Mouse (Mus musculus): ENCODE results near the gene Bcl11a. TPM values are rescaled to one million over a fixed set of nuclear protein-coding genes. Genes with fewer than 3 reads are reported as not detected.

Gene Bcl11a
- total RNA-seq, 1 experiment from 2014 or later = 7.5 TPM

DNA sequence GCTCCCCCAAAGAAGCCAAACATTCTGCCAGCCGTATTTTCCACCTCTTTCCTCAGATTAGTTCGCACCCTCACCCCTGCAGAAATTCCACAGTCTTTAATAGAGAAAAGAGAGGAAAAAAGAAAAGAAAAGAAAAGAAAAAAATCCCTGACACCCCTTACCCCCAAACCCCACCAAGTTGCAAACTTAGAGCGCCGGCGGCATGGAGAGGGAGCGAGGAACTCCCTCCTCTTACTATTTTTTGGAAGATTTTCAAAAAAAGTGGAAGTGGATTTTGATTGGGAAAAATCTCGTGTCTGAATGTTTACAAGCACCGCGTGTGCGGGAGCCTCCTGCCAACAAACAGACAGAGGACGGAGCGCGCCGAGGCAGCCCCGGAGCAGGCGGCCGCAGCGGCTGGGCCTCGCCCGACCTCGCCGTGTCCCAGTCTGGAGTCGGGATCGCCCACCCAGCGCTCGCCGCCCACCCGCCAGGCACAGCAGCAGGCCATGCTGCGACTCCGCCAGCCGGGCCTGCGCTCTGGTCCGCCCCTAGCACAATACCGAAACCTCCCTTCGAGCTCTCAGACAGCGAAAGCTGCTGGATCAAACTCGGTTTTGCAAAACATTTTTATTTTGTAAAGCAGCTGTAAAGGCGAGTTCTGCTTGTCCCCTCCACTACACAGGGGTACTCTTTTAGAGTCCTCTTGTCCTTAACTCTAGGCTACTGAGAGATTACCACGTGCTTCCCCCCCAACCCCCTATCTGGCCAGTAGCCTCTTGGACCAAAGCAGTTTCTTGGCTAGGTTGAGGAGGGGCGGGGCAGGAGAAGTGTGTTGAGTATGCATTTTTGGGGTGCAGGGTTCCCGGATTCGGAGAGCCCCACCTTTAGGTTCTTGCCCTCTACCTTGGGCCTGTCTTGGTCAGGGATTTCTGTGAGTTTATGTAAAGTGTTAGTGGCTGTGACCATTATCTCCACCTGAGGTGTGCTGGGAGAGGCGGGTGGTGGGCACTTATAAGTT lies 1.8 kb downstream of the Bcl11a start:
- peak; percentile 42 for DNase-seq

- DNase-seq = peak; percentile 48
Observed at GRCm38 (mm10) chr11:24080541-24080940, 2.7 kb downstream of the Bcl11a start.

- DNase-seq = peak; percentile 60
Observed at GRCm38 (mm10) chr11:24081016-24081686, 3.3 kb downstream of the Bcl11a start.

DNA sequence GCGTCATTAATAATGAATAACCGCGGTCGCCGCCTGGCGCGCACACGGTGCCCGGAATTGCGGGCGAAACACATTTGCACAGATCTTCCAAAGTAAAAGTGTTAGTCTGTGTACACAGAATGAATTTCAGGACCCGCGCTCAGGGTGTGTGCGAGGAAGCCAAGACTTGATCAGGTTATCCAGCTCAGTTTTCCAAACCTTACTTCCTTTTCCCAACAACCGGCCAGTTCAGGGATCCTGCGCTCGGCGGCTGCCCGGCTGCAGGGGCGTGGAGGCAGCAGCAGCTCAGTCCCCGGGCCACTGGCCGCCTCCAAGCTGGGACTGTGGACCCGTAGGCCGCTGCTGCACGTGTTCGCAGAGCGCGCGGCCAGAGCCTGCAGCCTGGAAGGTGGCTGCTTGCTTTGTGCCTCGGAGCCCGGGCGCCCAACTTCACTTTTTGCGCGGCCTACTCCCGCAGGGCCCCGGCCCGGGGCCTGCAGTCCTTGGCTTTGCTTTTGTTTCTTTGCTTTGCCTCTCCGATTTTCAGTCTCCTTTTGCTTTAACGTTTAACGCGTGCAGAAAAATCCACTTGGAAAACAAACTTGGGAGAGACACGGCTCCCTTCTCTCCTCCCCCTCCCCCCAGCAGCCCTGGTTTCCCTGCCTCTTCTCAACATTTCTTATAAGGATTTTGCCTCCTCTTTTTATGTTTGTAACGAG lies 4.0 kb downstream of the Bcl11a start:
- peak; percentile 66 for DNase-seq

DNA sequence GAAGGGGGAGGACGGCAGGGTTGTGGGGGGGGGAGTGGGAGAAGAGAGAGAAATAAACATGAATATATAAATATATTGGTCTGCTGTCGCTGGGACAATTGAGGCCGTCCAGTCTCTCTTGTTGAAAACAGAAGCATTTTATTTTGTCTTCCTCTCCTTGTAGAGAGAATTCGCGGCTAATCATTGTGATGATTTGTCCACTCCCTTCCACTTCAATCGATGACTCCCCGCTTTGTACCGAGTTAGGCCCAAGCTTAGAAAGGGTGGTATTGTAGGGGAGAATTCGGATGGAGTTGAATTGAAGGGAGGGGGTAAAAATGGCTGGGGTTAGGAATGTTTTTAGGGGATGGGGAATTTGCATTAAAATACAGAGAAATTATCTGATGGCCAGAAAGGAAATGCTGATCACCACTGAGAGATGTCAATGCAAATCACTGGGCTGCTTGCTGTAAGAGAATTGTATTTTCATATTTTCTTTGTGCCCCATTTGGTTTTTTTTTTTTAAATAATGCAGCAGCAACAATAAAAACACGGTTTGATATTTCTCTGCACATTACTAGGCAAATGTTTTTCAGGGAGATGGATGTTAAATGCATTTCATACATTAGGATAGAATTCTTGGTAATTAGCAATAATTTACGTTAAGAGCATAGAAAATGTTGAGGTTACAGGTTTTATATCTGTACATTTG lies 4.7 kb downstream of the Bcl11a start:
- no peak for DNase-seq

DNA sequence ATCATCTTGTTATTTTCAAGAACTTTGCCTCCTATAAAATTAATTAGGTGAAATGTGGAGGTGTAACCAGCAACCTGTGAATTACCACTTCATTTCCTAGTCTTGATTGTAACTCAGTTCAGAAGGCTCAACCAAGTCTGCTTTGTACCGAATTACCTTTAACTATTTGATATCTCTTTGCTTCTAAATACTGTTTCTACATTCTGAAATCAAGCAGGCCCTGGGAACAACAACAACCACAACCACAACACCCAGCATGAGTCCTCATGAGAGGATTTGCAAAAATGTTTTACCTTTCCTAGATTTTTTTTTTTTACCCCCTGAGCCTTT lies 5.2 kb downstream of the Bcl11a start:
- no peak for DNase-seq

DNA sequence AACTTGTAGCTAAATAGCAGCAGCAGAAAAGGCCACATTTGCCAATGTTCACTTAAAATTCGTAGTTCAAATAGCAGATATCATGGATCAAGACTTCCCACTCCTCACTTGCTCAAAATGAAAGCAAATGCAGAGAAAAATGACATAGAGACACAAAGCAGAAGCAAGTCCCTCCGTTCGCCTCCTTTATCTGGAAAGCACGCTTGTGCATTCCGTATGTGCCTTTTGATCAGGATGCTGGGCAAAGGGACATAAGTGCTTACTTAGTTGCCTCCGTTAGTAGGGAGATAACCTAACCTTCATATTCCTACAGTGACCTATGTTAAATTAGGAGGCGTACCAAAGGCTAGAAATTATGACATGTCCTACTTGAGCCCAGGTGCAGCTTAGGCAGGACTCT lies 5.6 kb downstream of the Bcl11a start:
- no peak for DNase-seq

DNA sequence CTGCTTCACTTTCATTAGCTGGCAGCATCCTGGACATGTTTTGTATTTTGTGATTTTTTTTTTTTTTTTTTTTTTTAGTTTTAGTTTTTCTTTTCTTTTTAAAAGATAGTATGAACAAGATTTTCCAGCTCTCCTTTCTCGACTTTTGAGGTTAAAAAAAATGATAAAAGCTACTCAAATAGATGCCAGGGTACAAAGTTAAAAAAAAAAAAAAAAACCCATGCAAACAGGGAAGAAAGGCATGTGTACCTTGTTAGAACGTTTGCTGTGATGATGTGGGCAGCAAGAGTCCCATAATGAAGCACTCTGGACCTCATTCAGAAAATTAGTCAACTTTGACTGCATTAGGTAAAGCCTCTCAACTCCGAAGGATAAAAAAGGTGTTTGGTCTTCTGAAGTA lies 6.2 kb downstream of the Bcl11a start:
- no peak for DNase-seq

DNA sequence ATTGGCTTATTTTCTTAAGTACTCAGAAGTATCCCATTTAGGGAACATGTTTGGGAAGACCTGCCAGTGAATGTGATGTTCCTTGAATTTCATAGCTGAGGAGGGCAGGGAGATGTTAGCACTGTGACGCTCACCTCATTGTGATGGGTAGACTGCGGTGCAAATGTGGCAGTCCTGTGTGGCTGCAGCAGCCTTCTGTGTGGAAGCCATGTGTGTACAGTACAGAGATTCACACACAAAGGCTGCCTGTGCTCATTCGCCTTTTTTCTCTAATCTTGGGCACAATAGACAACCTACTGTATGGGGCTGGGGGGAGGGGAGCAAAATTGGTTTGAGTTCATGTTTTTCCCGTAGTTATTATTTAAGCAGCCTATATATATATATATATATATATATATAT lies 6.7 kb downstream of the Bcl11a start:
- no peak for DNase-seq

GRCm38 (mm10) chr11:24085986-24086385 lies 8.1 kb downstream of the Bcl11a start:
- DNase-seq = peak; percentile 30

- DNase-seq = no peak
Observed at GRCm38 (mm10) chr11:24087069-24087468, 9.2 kb downstream of the Bcl11a start.

DNA sequence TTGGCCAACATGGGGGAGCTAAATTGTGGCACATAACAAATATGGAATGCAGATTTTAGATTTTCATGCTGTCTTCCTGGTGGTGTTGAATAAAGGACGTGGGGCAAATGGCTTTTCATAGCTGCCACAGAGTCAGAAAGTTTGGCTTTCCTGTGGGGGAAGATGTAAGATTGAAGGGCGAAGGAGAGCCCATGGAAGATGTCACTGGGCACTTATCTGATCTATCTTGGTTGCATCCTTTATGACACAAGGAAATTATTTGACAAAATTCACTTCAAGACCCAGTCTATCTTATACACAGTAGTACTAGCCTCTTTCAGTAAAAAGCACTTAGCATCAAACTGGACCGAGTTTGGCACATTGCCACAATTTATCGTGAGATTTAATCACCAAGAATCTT lies 12.6 kb downstream of the Bcl11a start:
- no peak for DNase-seq

DNA sequence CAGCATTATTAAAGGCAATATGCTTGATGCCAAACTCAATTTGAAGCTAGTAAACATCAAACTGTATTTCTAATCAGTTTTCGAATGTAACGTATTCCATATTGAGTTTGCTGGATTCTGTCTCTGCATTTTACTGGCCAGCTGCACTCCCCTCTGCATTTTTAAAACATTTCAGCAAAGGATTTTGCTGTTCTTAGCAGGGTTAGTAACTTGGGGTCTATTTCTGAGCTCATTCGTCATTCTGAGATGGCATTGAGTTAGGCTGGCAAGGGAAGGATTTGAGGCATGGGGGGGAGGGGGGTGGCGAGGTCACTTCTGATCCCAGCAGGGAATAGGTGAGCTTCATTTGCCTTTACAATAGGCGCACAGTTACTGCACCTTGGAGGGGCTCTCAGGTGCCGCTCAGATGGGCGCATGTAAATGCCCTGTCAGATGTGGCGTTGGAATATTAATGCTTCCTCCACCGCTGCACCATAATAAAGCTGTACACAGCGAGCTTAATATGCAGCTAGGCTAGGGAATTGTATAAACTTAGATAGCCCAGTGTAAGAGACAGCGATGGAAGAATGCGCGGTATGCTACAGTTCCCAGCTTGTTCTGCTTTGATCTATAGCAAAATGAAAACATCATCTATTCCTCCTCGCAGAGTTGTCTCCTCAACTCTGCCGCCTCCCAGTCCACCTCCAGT lies 13.7 kb downstream of the Bcl11a start:
- DNase-seq = no peak

GRCm38 (mm10) chr11:24092618-24093017 lies 14.8 kb downstream of the Bcl11a start:
- DNase-seq = no peak

GRCm38 (mm10) chr11:24094086-24094487 lies 16.2 kb downstream of the Bcl11a start:
- no peak for DNase-seq

GRCm38 (mm10) chr11:24095236-24095635 lies 17.4 kb downstream of the Bcl11a start:
- no peak for DNase-seq

DNA sequence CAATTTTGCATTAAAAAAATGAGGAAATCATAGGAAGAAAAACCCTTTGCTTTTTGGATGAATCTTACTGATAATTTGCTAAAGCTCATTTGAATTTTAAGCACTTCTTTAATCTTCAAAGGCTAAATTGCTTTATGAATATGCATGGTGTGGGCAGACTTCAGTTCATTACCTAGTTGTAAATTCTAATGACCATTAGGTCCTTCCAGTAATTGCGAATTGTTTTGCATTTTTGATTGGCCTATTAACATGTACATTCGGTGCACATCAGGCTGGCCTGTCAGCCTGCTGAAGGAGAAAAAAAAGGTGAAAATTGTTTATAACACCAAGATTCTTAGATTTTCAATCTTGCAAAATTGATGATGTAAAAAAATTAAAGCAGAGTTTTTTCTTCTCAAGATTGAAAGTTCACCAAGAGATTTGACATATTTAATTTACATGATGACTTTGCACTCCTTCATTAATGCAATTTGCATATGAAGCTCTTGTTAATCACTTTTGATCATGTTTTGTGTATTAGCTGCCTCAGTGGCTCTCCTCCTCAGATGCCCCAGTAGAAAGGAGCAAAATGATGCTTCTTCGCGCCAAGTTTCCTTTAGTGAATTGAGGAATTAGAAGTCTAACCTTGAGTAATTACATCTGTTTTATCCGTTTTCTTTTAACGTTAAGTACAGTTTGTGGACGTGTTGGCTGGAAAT lies 17.9 kb downstream of the Bcl11a start:
- DNase-seq = no peak

DNA sequence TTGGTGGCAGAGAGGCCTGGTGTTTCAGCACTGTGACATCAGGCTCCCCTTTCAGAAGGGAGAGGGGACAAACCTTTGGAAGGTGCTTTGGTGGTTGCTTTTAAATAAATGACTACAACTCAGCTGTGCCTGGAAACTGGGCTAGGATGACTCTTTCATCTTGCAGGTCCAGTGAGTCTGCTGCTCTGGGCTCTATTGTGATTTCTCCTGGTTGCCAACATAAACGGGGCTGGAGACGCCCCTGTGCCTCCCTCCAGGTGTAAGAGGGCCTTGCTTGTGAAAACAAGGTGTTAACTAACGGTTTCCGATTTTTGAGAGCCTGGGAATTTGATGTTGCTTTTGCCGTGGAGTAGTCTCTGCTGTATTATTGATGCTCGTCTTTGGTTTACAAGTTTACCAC lies 18.6 kb downstream of the Bcl11a start:
- no peak for DNase-seq

DNA sequence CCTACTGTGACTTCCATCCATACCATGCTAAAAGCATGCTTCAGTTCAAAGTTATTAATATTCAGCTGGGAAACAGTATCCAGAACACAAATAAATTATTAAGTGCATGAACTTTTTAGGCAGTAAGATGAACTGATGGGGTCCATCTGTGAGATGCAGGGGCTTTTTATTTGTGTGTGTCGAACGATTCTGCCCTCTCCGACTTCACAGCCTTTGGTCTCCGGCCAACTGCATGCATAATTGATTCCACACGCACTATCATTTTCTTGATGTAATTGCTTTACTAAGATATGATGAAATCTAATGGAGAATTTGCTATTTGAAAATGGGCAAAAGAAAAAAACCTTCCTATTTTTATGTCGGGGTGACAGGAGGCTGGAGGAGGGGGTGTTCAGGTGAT lies 19.2 kb downstream of the Bcl11a start:
- DNase-seq = no peak

DNA sequence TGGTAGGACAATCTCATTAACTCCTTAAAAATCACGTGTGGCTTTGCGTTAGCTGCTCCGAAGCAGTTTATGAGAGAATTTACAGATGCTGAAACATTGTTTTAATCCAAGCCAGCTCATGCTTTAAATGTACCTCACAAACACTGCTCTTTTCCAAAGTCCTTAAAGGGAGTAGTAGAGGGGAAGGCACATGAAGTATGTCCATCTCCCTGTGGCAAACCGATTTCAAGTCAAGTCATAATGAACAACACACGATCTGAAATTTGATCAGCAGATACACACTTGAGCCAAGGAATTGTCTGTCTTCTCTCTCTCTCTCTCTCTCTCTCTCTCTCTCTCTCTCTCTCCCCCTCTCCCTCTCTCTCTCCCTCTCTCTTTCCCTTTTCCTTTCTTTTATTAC lies 20.2 kb downstream of the Bcl11a start:
- no peak for DNase-seq

DNA sequence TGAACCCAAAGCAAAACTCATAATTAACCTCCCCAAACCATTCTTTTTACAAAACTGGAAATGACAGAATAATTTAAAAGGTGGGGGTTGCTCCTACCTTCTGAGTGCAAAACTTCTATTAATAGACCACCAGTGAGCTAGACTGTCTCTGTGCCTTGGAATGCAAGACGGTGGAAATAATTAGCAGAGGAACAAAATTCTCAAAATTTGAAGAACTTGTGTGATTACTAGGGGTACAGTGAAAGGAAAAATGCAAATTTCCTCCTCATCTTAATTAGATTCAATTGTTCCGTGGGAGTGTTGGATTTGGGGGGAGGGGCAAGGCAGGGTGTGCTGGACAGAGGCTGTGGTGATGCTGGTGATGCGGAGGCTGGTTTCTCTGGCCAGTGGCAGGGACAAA lies 20.8 kb downstream of the Bcl11a start:
- no peak for DNase-seq
